Mouse (Mus musculus) erythroblast, embryonic 14.5 days (primary cell): ENCODE data around the gene Fam83d.

Experiments
- GATA1 ChIP-seq: IDR thresholded peaks from 2 replicates; pipeline ENCODE4 v1.6.1; 2012; ENCODE audit warnings: low read length, inconsistent platforms, mixed read lengths
- TAL1 ChIP-seq: IDR thresholded peaks from 3 replicates; pipeline ENCODE4 v1.6.1; 2012; ENCODE audit warnings: low read length, inconsistent platforms, mixed read lengths

DNA sequence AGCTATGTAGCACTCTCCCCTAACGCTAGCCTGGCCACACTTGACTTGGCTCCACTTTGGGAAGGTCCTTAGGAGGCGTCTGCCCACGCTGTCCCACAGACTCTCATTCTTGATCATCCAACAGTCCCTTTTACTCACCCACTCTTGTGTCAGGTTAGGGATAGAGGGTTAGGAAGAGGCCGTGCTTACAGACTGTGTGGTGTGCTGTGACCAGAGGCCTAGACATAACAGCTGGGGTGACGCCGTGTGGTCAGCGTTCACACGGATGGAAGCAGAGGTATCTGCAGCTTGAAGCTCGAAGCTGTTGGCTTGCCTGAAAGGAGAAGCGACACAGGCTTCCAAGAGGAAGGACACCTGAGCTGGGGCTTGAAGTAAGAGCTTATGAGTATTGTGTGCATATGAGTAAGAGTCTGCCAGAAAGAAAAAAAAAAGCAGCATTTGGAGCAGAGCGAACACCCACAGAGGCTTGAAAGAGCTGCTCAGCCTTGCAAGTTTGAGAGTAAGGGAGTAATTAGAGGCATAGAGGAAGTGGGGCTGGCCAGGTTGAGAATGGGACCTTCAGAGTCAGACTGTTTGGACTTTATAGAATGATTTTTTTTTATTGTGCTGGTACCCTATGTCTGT is 24.3 kb upstream of the Fam83d start:
- TF ChIP-seq GATA1, result no peak
- TF ChIP-seq TAL1, result no peak
